Mouse (Mus musculus): ENCODE results near the gene Erap1. TPM values are rescaled to one million over a fixed set of nuclear protein-coding genes. Genes with fewer than 3 reads are reported as not detected.
"Not testable (repeated sequence)": the region's sequence is repeated elsewhere in the genome, so short reads cannot be mapped to it uniquely, and the experiment has no call there.

Gene Erap1
- polyA plus RNA-seq, 1 experiment from 2014 or later = 16.9 TPM

DNA sequence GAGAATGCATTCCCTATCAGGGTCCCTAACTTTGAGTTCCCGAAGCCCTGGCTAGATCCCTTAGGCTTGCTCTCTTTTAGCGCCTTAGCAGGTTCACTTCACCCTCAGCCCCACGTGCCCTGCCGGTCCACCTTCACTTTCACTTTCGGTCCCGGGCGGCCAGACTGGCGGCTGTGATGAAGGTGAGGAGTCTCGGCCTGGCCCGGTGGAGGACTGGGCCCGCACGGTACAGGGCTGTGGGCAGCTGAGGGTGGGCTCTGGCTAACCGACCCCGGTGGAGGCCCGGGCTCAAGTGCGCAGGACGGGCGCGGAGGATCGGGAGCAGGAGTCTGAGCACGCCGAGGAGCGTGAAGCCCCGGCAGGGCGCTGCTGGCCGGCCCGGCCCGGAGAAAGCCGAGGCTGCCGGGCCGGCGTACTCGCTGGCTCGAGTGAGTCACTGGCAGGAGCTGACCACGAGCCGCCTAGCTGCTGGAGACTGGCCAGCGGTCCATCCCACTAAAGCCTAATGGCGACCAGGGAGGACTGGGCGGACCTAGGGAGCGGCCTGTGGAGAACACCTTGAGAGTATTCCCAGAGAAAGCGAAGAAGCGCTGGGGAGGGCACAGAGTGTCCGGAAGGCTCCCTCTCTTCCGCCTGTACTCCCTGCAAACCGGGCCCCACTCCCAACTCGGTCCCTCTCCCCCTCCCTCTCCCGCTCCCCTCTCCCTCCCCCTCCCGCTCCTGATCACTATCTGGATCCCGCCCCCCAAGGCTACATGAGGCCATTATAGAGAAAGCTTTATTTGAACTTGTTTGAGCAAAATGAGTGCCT lies 549 bp downstream of the Erap1 start:
- peak overlapping the region; percentile 88 for H3K4me2 ChIP-seq (ENCODE audit: low read depth, low read length)
- H3K9ac ChIP-seq (ENCODE audit: low read depth, low read length) = peak overlapping the region; percentile 95
- H3K27ac ChIP-seq (ENCODE audit: low read length) = peak overlapping the region; percentile 89
- no peaks in the 10 kb centered on the region for H3K36me3 ChIP-seq (ENCODE audit: control insufficient read depth, insufficient read depth)
- H3K4me1 ChIP-seq (ENCODE audit: control insufficient read depth, low read depth, low read length) = no peaks in the 10 kb centered on the region; the same call in 1 of the 2 replicates
- ATAC-seq (ENCODE audit: low read depth) = peak; percentile 76
- 0% methylated on average over 46 of the region's 49 CpGs for WGBS (ENCODE audit: insufficient replicate concordance)
- no peaks in the 10 kb centered on the region for H3K9me3 ChIP-seq (replicated peaks; ENCODE audit: control insufficient read depth, low read length)
- no peaks in the 10 kb centered on the region for H3K27me3 ChIP-seq (ENCODE audit: control insufficient read depth, insufficient read depth, low read depth, low read length)
- H3K4me3 ChIP-seq (ENCODE audit: low read depth, low read length) = peak overlapping the region; percentile 97

DNA sequence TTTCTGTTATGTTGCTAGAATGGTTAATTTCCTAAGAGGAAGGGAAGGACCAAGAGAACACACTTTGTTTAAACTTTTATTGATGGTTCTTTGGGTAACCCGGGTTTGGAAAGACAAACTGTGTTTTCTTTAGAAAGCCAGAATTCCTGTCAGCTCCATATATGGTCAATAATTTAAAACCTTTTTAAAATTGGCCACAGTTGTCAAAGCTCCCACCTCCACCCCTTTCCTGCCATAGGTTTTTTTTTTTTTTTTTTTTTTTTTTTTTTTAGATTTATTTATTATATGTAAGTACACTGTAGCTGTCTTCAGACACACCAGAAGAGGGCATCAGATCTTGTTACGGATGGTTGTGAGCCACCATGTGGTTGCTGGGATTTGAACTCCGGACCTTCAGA lies 1.2 kb downstream of the Erap1 start:
- not testable (repeated sequence) for H3K9me3 ChIP-seq (replicated peaks; ENCODE audit: control insufficient read depth, low read length); H3K27ac ChIP-seq (ENCODE audit: low read length); H3K4me1 ChIP-seq (ENCODE audit: control insufficient read depth, low read depth, low read length); H3K36me3 ChIP-seq (ENCODE audit: control insufficient read depth, insufficient read depth); ATAC-seq (ENCODE audit: low read depth); H3K27me3 ChIP-seq (ENCODE audit: control insufficient read depth, insufficient read depth, low read depth, low read length)
- peak overlapping the region; percentile 88 for H3K4me2 ChIP-seq (ENCODE audit: low read depth, low read length)
- WGBS (ENCODE audit: insufficient replicate concordance) = 51% methylated on average over 3 of the region's 3 CpGs
- peak overlapping the region; percentile 95 for H3K9ac ChIP-seq (ENCODE audit: low read depth, low read length)
- peak overlapping the region; percentile 97 for H3K4me3 ChIP-seq (ENCODE audit: low read depth, low read length)

DNA sequence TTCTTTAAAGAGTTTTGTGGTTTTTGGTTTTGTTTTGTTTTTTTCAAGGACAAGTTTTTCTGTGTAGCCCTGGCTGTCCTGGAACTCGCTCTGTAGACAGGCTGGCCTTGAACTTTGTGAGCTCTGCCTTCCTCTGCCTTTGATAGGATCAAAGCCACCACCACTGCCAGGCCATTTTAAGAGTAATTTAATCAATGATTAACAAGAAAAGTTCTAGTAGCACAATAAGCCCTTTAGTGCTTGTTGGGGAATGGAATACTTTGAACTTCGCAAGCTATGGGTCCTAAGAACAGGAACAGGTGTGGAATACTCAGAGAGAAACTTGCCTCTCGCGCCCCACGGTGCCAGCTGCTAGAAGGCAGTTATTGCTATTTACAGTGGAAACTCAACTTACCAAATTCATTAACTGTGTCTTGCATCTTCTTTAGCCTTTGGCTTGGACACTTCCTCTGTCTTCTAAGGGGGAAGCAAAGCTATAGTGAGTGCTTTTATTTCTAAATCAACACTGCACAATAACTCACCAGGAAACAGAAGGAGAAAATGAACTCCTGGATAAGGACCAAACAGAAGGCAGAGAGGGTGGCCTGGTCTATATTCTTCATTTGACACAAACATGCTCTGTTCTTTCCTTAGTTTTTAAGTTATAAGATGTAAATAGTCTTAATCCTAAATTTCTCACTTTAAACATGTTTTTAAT lies 56.3 kb downstream of the Erap1 start:
- H3K27ac ChIP-seq (ENCODE audit: low read length) = no peak overlapping the region
- ATAC-seq (ENCODE audit: low read depth) = no peak
- no peaks in the 10 kb centered on the region for H3K4me1 ChIP-seq (ENCODE audit: control insufficient read depth, low read depth, low read length)
- H3K36me3 ChIP-seq (ENCODE audit: control insufficient read depth, insufficient read depth) = peaks cover 7% of the 10 kb centered on the region
- 86% methylated on average over 5 of the region's 5 CpGs for WGBS (ENCODE audit: insufficient replicate concordance)
- no peak overlapping the region for H3K9ac ChIP-seq (ENCODE audit: low read depth, low read length)
- H3K4me3 ChIP-seq (ENCODE audit: low read depth, low read length) = no peak overlapping the region
- H3K4me2 ChIP-seq (ENCODE audit: low read depth, low read length) = no peak overlapping the region
- H3K27me3 ChIP-seq (ENCODE audit: control insufficient read depth, insufficient read depth, low read depth, low read length) = no peaks in the 10 kb centered on the region
- no peaks in the 10 kb centered on the region for H3K9me3 ChIP-seq (replicated peaks; ENCODE audit: control insufficient read depth, low read length)

DNA sequence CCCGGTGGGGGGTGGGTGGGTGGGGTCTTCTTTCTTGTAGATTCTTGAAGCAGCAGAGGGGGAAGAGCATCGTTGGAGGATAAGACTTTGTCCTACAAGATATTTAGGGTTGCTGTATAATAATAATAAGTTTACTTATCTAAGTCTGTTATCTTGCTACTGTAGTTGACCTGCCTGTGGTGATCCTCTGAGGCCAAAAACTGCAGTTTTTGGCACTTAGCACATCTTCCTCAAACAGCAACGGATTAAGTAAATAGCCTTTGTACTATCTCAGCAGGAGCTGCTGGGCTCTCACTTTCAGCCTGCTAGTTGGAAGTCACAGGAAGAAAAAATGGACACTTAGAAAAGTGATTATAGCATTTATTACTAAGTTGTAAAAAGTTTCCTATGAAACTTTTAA lies 56.9 kb downstream of the Erap1 start:
- no peak overlapping the region for H3K4me2 ChIP-seq (ENCODE audit: low read depth, low read length)
- no peak overlapping the region for H3K9ac ChIP-seq (ENCODE audit: low read depth, low read length)
- no peak overlapping the region for H3K4me3 ChIP-seq (ENCODE audit: low read depth, low read length)
- H3K27me3 ChIP-seq (ENCODE audit: control insufficient read depth, insufficient read depth, low read depth, low read length) = no peaks in the 10 kb centered on the region
- 58% methylated on average over 3 of the region's 3 CpGs for WGBS (ENCODE audit: insufficient replicate concordance)
- H3K27ac ChIP-seq (ENCODE audit: low read length) = no peak overlapping the region
- H3K36me3 ChIP-seq (ENCODE audit: control insufficient read depth, insufficient read depth) = peaks cover 7% of the 10 kb centered on the region
- no peak for ATAC-seq (ENCODE audit: low read depth)
- no peaks in the 10 kb centered on the region for H3K9me3 ChIP-seq (replicated peaks; ENCODE audit: control insufficient read depth, low read length)
- no peaks in the 10 kb centered on the region for H3K4me1 ChIP-seq (ENCODE audit: control insufficient read depth, low read depth, low read length)

DNA sequence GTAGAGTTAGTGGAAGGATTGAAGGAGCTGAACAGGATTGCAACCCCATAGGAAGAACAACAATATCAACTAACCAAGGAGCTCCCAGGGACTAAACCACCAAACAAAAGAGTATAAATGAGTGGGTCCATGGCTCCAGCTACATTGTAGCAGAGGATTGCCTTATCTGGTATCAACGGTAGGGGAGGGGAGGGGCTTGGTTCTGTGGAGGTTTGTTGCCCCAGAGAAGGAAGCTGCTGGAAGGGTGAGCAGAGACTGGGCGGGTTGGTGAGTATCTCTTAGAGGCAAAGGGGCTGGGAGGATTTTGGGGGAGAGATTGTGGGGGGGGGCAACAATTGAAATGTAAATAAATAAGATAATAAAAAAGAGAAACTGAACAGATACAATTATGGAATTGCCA lies 79.6 kb downstream of the Erap1 start:
- Histone ChIP-seq H3K36me3 (ENCODE audit: control insufficient read depth, insufficient read depth) (peaks cover 7% of the 10 kb centered on the region), H3K27ac (ENCODE audit: low read length) (no peak overlapping the region), H3K4me2 (ENCODE audit: low read depth, low read length) (no peak overlapping the region), H3K27me3 (ENCODE audit: control insufficient read depth, insufficient read depth, low read depth, low read length) (no peaks in the 10 kb centered on the region), H3K4me3 (ENCODE audit: low read depth, low read length) (no peak overlapping the region), H3K4me1 (ENCODE audit: control insufficient read depth, low read depth, low read length) (no peaks in the 10 kb centered on the region), H3K9ac (ENCODE audit: low read depth, low read length) (no peak overlapping the region), H3K9me3 (replicated peaks; ENCODE audit: control insufficient read depth, low read length) (no peaks in the 10 kb centered on the region)
- 40% methylated on average over 2 of the region's 2 CpGs for WGBS (ENCODE audit: insufficient replicate concordance)
- ATAC-seq (ENCODE audit: low read depth) = no peak

DNA sequence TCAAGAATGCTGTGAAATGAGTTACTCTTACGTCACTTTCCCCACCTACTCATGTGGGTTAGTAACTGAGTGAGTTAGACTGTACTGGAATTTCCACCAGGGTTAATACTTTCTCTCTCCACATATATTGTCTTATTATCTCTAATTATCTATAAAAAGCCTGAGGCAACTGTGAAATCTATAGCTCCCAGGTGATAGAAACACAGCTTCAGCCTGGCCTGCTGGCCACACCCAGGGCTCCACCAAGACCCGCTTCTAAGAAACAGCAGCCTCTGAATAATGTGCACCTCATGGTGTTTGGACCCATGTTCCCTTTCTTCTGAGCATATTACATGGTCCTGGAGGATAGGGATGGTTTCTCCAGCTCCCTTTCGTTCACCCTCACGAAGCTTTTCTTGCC lies 94.4 kb downstream of the Erap1 start:
- Histone ChIP-seq H3K9me3 (replicated peaks; ENCODE audit: control insufficient read depth, low read length) (no peaks in the 10 kb centered on the region), H3K27me3 (ENCODE audit: control insufficient read depth, insufficient read depth, low read depth, low read length) (no peaks in the 10 kb centered on the region), H3K4me1 (ENCODE audit: control insufficient read depth, low read depth, low read length) (peaks cover 32% of the 10 kb centered on the region), H3K4me2 (ENCODE audit: low read depth, low read length) (peak overlapping the region; percentile 41; the same call in 1 of the 2 replicates), H3K36me3 (ENCODE audit: control insufficient read depth, insufficient read depth) (peaks cover 17% of the 10 kb centered on the region), H3K27ac (ENCODE audit: low read length) (peak overlapping the region; percentile 77), H3K9ac (ENCODE audit: low read depth, low read length) (peak overlapping the region; percentile 3; the same call in 1 of the 2 replicates), H3K4me3 (ENCODE audit: low read depth, low read length) (no peak overlapping the region)
- WGBS (ENCODE audit: insufficient replicate concordance) = 61% methylated on average over 4 of the region's 4 CpGs
- ATAC-seq (ENCODE audit: low read depth) = peak; percentile 50

DNA sequence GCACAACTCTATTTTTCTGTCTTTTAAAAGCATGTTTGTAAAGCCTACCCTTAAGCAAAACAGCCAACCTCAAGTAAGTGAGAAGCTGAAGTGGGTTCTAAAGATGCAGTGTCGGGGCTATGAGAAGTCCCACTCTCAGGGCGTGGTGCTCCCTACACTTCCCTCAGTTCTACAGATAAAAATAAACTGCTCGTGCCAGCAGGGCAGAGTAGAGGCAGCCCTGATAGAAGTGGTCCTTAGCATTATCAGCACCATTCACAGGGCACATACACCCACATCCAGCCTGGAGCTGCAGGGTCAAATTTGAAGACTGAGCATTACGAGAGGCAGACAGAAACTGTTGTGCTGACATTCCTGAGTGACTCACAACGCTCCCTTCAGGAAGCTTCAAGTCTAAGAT lies 96.5 kb downstream of the Erap1 start:
- Histone ChIP-seq H3K4me2 (ENCODE audit: low read depth, low read length) (peak overlapping the region; percentile 52), H3K9ac (ENCODE audit: low read depth, low read length) (peak overlapping the region; percentile 2), H3K27ac (ENCODE audit: low read length) (peak overlapping the region; percentile 91)

DNA sequence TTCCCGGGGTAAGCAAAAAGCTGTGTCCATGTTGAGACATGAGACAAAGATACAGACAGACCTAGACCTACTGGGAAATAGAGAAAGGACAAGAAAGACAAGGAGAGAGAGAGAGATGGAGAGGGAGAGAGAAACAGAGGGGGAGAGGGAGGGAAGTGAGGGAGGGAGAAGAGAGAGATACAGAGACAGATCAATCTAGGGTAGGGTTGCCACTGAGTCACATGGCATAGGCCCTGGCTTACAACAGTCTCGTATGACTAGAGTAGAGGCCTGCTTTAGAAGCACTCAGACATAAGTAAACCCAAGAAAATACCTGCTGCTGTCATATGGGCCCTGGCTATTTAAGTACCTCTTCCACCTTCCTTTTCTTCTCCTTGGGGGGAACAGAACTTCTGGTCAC lies 97.0 kb downstream of the Erap1 start:
- H3K4me1 ChIP-seq (ENCODE audit: control insufficient read depth, low read depth, low read length) = peaks cover 32% of the 10 kb centered on the region
- no peak overlapping the region for H3K4me3 ChIP-seq (ENCODE audit: low read depth, low read length)
- peak overlapping the region; percentile 91 for H3K27ac ChIP-seq (ENCODE audit: low read length)
- peak; percentile 59 for ATAC-seq (ENCODE audit: low read depth)
- WGBS (ENCODE audit: insufficient replicate concordance) = 42% methylated on average over 2 of the region's 2 CpGs
- peaks cover 15% of the 10 kb centered on the region for H3K36me3 ChIP-seq (ENCODE audit: control insufficient read depth, insufficient read depth)
- no peaks in the 10 kb centered on the region for H3K27me3 ChIP-seq (ENCODE audit: control insufficient read depth, insufficient read depth, low read depth, low read length)
- peak overlapping the region; percentile 2 for H3K9ac ChIP-seq (ENCODE audit: low read depth, low read length)
- H3K9me3 ChIP-seq (replicated peaks; ENCODE audit: control insufficient read depth, low read length) = no peaks in the 10 kb centered on the region
- H3K4me2 ChIP-seq (ENCODE audit: low read depth, low read length) = peak overlapping the region; percentile 52

More for the DNA sequence above, 96.5 kb downstream of the Erap1 start:
- H3K4me3 ChIP-seq (ENCODE audit: low read depth, low read length) = peak overlapping the region; percentile 26; the same call in 1 of the 2 replicates
- peaks cover 32% of the 10 kb centered on the region for H3K4me1 ChIP-seq (ENCODE audit: control insufficient read depth, low read depth, low read length)
- no peaks in the 10 kb centered on the region for H3K27me3 ChIP-seq (ENCODE audit: control insufficient read depth, insufficient read depth, low read depth, low read length)
- peak; percentile 98 for ATAC-seq (ENCODE audit: low read depth)
- H3K36me3 ChIP-seq (ENCODE audit: control insufficient read depth, insufficient read depth) = peaks cover 15% of the 10 kb centered on the region
- 17% methylated on average over 5 of the region's 5 CpGs for WGBS (ENCODE audit: insufficient replicate concordance)
- no peaks in the 10 kb centered on the region for H3K9me3 ChIP-seq (replicated peaks; ENCODE audit: control insufficient read depth, low read length)
